Mouse (Mus musculus): ENCODE results near the gene Ccdc85c. TPM values are rescaled to one million over a fixed set of nuclear protein-coding genes. Genes with fewer than 3 reads are reported as not detected.
A peak's percentile ranks its signal among the peaks of the same experiment; 100 is the strongest.

Gene Ccdc85c
- total RNA-seq, 2 experiments from 2014 or later = 60.2 to 64.1 TPM

DNA sequence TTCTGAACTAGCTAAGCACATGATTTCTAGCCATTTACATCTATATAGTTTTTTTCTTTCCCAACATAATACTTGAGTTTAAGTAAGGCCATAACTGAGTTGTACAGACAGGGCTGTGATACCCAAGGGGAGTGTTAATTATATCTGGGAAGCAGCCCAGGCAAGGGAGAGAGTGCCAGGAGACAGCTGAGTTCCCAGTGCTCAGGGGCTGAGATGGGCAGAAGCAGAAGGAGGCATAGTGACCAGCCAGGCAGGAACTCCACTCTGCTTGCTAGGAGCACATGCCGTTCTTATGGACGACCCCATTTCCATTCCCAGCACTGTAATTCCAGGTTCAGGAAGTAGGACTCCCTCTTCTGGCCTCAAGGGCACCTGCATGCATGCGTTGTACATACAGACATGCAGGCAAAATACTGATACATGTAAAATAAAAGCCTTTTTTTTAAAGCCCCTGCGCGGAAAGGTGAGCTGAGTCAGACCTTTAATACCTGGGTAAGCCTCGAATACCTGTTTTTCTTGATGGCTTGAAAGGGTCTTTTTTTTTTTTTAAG, 87.6 kb downstream of the Ccdc85c start:
- DNase-seq = peak; percentile 59
- intact Hi-C loops (cut with DNase I) = no loop called here

DNA sequence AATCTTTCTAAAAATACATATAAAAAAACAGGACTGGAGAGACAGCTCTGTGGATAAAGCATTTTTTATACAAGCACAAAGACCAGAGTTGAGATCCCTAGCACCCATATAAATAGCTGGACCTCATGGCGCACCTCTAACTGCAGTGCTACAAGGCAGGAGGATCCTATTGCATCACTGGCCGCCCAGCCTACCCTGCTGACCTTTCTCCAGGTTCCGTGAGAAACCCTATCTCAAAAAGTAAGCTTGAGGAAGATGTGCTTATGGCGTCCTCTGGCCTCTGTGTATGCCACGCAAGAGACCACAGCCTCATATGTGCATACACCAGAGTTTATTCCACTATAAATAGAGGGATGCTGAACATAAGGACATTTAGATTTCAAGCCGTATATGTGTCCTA, 93.5 kb downstream of the Ccdc85c start:
- no peak for DNase-seq
- intact Hi-C loops (cut with DNase I) = no loop called here

DNA sequence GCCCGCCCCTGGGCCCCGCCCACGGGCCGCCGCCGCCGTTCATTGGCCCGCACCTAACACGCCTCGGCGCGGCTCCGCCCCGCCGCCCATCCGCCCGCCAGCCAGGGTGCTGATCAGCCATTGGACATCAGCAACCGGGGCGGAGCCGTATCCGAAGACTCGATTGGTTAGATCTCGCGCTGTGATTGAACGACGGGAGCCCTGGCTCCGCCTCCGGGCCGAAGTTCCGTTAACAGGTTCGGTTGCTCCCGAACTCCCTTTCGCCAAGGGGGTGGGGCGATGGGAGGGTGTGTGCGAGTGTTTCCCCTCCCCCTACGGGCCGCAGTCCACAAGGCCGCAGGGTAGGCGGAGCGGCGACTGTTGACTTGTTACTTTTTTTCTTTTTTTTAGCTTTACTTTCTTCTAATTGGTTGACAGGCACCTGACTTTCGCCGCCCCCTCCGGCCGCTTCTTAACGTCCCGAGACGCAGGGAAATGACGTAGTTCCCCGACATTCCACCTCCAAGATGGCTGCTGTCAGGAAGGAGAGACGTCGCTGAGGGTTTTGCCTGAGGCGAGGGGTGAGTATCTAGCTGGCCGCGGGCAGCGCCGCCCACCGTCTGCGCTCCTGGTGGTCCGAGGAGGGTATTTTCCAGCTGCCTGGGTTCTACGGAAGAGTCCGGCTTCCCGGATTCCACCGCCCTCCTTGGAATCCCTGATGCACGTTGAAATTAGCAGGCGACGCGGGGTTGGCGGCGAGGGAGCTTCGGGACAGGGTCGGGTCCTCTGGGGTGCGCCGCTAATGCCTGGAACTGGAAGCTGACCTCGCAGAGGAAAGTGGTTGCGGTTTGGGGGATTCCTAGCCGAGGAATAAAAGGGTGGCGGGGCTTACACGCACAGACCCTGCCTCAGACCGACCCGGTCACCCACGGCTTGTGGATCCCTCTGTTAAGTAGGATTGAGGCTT, 95.6 kb downstream of the Ccdc85c start, which contains the start of gene Ccnk:
Gene Ccnk (plus strand): TSS at position 259 of the 946 bp plus-strand sequence.
- peak; percentile 99 for DNase-seq
- intact Hi-C loops (cut with DNase I) = no loop called here

DNA sequence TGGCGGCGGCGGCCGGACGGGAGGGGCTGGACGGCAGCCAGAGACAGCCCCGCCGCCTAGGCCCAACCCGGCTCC, 96.1 kb downstream of the Ccdc85c start, which contains the start of gene Setd3:
Gene Setd3 (minus strand): TSS at position 69 of the 75 bp plus-strand sequence.
- DNase-seq = no peak
- intact Hi-C loops (cut with DNase I) = no loop called here

DNA sequence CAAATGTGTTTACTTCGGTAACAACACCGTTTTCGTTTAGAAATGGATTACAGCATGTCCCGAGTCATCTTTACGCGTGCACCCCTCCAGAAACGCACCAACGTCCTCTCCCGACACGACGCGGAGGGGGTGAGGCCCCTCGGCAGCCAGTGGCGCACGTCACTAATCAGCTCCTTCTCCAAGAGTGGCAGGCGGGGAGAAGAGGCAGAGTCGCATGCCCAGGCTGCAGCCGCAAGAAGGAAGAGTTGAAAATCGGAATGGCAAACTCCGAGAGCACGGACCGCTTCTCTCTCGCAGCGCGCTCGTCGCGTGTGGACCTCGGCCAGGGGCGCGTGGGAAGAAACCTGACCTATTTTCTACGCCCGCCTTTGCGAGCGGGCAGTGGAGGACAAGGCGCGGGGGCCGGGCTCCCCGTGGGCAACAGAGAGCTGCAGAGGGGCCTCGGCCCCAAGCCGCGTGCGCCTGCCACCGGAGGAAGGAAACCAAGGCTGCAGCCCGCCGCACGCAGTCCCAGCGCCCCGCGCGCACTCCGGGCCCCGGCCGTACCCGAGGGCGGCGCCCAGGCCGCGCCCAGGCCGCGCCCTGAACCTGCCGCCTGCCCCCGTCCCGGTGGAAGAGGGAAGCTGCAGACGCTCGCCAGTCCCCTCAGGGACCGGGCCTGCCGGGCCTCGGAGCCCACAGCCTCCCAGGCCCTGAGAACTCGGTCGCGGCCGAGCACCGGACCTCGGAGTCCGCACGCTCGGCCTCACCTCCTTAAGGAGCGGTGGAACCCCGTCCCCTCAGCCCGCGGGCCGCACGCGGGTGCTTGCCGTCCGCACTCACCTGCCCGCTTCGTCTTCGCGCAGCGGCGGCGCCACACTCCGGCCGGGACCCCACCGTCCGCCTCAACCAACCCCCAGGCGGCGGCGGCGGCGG, 96.6 kb downstream of the Ccdc85c start:
- intact Hi-C loops (cut with DNase I) = no loop called here
- DNase-seq = peak; percentile 50

DNA sequence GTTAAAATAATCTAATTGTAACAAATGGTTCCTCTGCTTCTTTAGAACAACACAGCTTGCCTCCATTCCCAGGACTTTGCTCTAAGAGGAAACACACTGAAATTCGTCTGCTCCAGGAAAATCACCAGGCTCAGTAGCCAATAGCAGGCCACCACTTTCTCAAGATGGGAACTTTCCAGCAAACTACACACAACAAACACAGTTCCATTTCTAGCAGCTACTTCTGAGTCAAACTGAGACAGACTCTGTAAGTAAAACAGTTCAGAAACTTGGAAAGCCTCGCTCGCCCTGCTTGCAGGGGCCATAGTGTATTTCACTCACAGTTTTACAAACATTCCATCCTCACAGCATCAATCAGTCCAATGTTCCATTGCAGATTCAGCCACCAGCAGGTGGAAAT, 98.9 kb downstream of the Ccdc85c start:
- intact Hi-C loops (cut with DNase I) = no loop called here
- DNase-seq = no peak

DNA sequence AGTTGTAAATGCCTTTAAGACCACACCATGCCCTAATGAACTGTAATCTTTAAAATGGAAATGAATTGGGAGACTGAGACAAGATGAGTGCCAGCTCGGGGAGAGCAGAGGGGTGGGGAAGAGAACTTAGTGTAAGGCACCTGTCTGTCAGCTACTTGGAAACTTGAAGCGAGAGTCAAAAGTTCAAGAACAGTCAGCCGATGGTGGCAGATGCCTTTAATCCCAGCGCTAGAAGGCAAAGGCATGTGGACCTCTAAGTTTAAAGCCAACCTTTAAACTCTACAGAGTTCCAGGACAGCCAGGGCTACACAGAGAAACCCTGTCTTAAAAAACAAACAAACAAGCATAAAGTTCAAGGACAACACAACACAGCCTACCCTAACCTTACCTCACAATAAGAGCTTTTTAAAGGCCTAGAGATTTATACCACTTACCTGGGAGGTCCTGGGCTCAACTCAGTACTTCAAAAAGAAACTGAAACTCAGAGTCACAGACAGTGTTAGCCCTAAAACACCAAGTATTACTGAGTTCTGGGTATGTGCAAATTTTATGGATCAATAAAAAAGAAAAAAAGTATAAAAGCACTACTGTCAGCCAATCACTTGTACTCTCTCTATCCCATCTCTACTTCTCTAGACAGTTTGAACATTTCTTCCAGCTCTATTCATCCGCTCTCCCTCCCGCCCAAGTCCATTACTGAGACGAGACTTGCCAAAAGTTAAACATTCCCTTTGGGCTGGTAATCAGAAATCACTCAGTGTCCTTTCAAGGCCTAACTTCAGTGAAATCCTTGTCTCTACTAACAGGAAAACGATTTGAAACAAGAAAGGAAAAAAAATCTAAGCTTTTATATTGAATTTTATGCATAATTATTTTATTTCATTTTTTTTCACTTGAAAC, 100.4 kb downstream of the Ccdc85c start:
- no peak for DNase-seq
- intact Hi-C loops (cut with DNase I) = no loop called here

DNA sequence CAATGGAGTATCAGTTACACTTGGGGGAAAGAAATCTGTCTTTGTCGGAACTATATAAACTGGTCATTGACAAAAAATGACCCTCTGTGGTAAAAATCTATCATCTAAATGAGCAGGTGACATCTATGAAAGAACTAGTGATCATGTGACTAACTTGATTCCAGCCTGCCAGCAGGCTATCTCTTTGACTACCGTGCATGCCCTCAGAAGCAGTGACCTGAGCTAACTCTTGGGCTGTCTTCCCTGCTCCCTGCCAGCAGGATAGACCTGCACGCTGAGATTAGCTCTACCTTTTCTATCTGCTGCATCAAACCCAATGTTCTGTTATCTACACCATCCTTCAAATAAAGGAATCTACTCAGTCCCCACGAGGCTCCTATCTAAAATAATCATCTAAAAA, 102.6 kb downstream of the Ccdc85c start:
- intact Hi-C loops (cut with DNase I) = no loop called here
- no peak for DNase-seq

DNA sequence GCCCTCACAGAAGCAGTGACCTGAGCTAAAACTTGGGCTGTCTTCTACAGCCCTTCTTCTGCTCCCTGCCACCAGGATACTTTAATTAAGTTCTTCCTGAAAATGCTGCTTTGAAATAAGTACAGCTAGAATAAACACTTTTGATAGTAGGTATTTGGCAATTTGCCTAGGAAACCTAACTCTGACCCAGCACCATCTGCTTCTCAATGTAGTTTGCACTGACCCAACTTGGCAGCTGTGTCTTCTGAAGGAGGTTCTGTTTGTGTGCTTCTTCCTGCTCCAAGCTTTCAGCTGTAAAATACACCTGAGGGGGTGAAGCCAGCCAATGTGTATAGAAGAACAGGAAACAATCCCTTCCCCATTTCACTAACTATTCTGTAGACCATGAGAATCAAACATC, 103.9 kb downstream of the Ccdc85c start:
- DNase-seq = no peak
- intact Hi-C loops (cut with DNase I) = no loop called here

DNA sequence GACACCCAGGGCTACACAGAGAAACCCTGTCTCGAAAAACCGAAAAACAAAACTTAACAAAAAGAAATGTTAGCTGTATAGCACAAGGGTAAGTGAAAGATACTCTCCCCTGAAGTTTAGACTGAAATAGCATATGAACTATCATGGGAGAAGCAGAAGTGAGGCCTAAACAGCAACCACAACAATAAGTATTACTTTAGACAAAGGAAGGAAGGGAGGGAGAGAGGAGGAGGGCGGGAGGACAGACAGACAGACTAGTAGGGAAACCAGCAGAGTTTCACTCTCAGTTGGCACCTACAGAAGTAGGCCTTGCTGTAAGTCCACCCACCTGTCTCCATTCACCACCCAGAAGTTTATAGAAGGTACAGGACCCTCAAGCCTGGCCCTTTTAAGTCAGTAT, 104.8 kb downstream of the Ccdc85c start:
- DNase-seq = no peak
- intact Hi-C loops (cut with DNase I) = no loop called here

DNA sequence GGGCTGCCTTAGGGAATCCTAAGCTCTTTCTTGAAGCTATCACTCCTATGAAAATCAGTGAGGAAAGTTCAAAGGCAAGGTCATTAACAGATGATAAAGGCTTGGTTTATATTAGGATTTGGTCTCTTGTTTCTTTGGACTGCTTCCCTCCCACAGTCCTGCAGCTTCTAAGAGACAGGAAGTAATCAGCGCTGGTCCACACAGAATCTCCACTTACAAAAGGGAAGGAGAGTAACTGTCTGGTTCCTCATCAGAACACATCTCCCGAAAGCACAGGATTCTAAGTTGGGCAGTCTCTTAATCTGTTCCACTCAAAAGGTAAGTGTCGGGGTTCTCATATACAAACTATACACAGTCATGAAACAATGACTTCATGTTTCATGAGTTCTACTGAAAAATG, 106.3 kb downstream of the Ccdc85c start:
- DNase-seq = no peak
- intact Hi-C loops (cut with DNase I) = no loop called here

DNA sequence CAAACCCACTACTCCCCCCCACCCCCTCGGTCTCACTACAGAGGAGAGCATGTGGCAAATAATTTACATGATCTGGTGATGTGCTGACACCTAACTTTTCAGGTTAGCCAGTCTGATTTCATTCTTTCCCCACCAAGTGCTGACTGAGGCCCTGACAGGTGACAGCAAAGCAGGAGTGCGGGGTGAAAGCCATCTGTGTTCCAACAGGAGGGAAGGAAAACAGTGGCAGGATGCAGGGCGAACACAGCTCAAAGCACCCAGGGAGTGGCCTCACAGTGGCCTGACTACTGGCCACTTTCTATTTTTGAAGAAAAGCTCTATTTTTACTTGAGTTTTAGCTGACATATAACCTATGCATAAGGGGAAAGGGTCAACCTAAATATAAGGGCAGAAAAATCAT, 111.5 kb downstream of the Ccdc85c start:
- DNase-seq = no peak
- intact Hi-C loops (cut with DNase I) = no loop called here

DNA sequence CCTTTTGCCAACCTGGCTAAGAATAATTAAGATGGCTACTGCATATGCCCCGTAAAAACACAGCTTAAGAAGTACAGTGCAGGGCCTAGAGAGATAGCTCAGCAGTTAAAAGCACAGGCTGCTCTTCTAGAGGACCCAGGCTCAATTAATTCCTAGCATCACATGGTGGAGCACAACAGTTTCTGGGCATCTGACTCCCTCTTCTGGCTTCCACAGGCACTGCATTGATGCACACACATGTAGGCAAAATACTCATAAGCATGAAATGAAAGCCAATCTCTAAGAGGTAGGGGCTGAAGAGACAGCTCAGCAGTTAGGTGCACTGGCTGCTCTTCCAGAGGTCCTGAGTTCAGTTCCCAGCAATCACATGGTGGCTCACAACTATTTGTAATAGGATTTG, 113.2 kb downstream of the Ccdc85c start:
- DNase-seq = peak; percentile 12
- intact Hi-C loops (cut with DNase I) = no loop called here

DNA sequence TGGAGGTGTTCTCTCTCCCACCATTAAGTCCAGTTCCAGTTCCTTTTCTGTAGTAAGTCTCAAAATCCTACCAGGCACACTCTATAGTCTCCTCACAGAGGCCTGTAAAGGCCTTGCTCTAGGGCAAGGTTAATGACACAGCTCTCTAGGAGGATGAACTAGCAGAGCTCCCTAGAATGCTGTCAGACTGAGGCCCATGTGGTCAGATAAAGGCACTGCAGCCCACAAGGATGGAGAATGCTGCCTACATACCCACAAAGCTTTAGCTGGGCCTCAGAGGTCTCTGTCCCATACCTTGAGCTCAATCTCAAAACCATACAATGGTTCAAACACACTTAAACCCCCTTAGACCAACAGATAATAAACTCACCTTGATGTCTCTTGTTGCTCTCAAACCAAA, 115.4 kb downstream of the Ccdc85c start:
- DNase-seq = no peak
- intact Hi-C loops (cut with DNase I) = no loop called here

Other genes starting within 250 kb of the Ccdc85c start
- gene Setd3, start 96.1 kb downstream of the Ccdc85c start, total RNA-seq (2021) = 100 to 1,000 TPM; 122 to 123 TPM
- gene Ccnk, start 95.8 kb downstream of the Ccdc85c start, total RNA-seq (2021) = 10 to 100 TPM; 39.0 to 40.2 TPM
- 1 to 10 TPM; 6.3 to 6.6 TPM for gene Hhipl1, start 30.8 kb upstream of the Ccdc85c start, total RNA-seq (2021)
- gene Cyp46a1, start 59.0 kb upstream of the Ccdc85c start, total RNA-seq (2021) = 10 to 100 TPM; 65.7 to 78.6 TPM
- gene Eml1, start 95.5 kb upstream of the Ccdc85c start, total RNA-seq (2021) = 10 to 100 TPM; 93.3 to 99.0 TPM